9 mouse cellular contexts compared by ENCODE assay signal in genomic region chr8:109853423-109853822, GRCm38 (mm10). TPM values are rescaled to one million over a fixed set of nuclear protein-coding genes. Genes with fewer than 3 reads are reported as not detected.
A peak's percentile ranks its signal among the peaks of the same experiment; 100 is the strongest.
DNase-seq lines count a peak whose midpoint lies in the region; ATAC-seq and TF ChIP-seq lines count a peak whose summit lies in the region.
"Had no signal": no experiment of that assay in that cellular context is flagged by ENCODE, and none has a peak within 500 bp of the region (broad histone marks: within the 10 kb centered on the region; RNA-seq: fewer than 3 reads in every experiment).

No protein-coding gene starts in this region.

- no peaks in the 10 kb centered on the region for H3K27me3 ChIP-seq in liver, adult 2 months (ENCODE audit: control insufficient read depth, insufficient read depth, low read length)
- H3K27me3 ChIP-seq: heart, embryonic 15.5 days had no signal

- no peak overlapping the region for H3K9ac ChIP-seq in liver, adult 2 months (ENCODE audit: low read depth, low read length)
- H3K9ac ChIP-seq: heart, embryonic 15.5 days had no signal

- peak; percentile 51 for DNase-seq in urinary bladder, postnatal 25 days (ENCODE audit: low spot score)
- no peak for DNase-seq in urinary bladder, adult 2 months (ENCODE audit: low spot score)
- DNase-seq in brain, adult 2 months (ENCODE audit: low read depth, low spot score), result peak; percentile 91
- DNase-seq in liver, adult 2 months (ENCODE audit: extremely low read depth, low read depth, low spot score), result peak; percentile 70
- peak; percentile 63 for DNase-seq in retina, adult 2 months (ENCODE audit: low read depth, low spot score)
- DNase-seq in thymus, postnatal 14 days, result peak; percentile 67

- no peak for TF ChIP-seq POLR2A in liver, adult 2 months (IDR thresholded peaks at IDR 0.05; ENCODE audit: extremely low read depth, insufficient read depth, low read length)

- H3K36me3 ChIP-seq in liver, adult 2 months (ENCODE audit: control insufficient read depth, insufficient read depth, low read length), result peaks cover 70% of the 10 kb centered on the region

- WGBS in liver, adult 2 months, result 39% methylated on average over 6 of the region's 6 CpGs

- ATAC-seq in erythroblast, adult 5-6 weeks (replicated peaks; ENCODE audit: low FRiP score, poor library complexity, severe bottlenecking), result peak; percentile 95
- peak; percentile 92 for ATAC-seq in inflammation-experienced regulatory T-cells, adult 6 months

- H3K4me3 ChIP-seq in liver, adult 2 months (ENCODE audit: insufficient read depth, low read depth, low read length), result no peak overlapping the region
- H3K4me3 ChIP-seq: heart, embryonic 15.5 days had no signal

- H3K27ac ChIP-seq in liver, adult 2 months (replicated peaks; ENCODE audit: insufficient read depth, low read depth, low read length), result no peak overlapping the region
- H3K27ac ChIP-seq: heart, embryonic 15.5 days had no signal

- TF ChIP-seq CTCF in liver, adult 2 months (IDR thresholded peaks at IDR 0.05; ENCODE audit: low read depth, low read length), result peak; percentile 74

- H3K79me2 ChIP-seq in liver, adult 2 months (ENCODE audit: control insufficient read depth, insufficient read depth, low read length), result no peaks in the 10 kb centered on the region

- H3K4me1 ChIP-seq in liver, adult 2 months (ENCODE audit: control insufficient read depth, insufficient read depth, low read length), result no peaks in the 10 kb centered on the region

RNA-seq across cellular contexts. Expression of gene Phlpp2, which starts 14.9 kb away (rescaled TPM):
- polyA plus RNA-seq in urinary bladder, adult 2 months (2012; rRNA removed), result 5.7 and 6.4 TPM in 2 replicates
- 32.1 and 41.6 TPM in 2 replicates for total RNA-seq in erythroblast, adult 5-6 weeks (2015; ENCODE audit: low replicate concordance)
- 63.2 and 70.5 TPM in 2 replicates for total RNA-seq in erythroblast, adult 5-6 weeks (2017; ENCODE audit: low replicate concordance)
- polyA plus RNA-seq in inflammation-experienced regulatory T-cells, adult 6 months (2017; shearing (Covaris generic)), result 1 to 10 TPM in 2 of 3 experiments, under 1 TPM in 1; 0.66 to 1.7 (median 1.1) TPM
- total RNA-seq in liver, adult 2 months (2014; rRNA removed), result 0.92 and 1.3 TPM in 2 replicates
- polyA plus RNA-seq in liver, adult 2 months (2012; rRNA removed), result 0.76 and 1.2 TPM in 2 replicates
